Mouse (Mus musculus): ENCODE data around the gene Hnrnpul2. TPM values are rescaled to one million over a fixed set of nuclear protein-coding genes. Genes with fewer than 3 reads are reported as not detected.

Hnrnpul2 gene
- polyA plus RNA-seq, 1 experiment from 2014 or later: 6.6 TPM

GRCm38 (mm10) chr19:8798264-8798946, 21.4 kb upstream of the Hnrnpul2 start, which contains the start of gene Polr2g:
Polr2g (minus strand) TSS chr19:8798577.
- H3K4me1 ChIP-seq: peaks cover 31% of the 10 kb centered on the region
- peaks cover 10% of the 10 kb centered on the region for H3K36me3 ChIP-seq (replicated peaks)
- ATAC-seq (replicated peaks): peak; percentile 70
- 2% methylated on average over 25 of the region's 25 CpGs for WGBS
- peak within 1 kb of the TSS; percentile 65 for H3K9ac ChIP-seq
- H3K27ac ChIP-seq: peak within 1 kb of the TSS; percentile 68
- H3K4me3 ChIP-seq: peak within 1 kb of the TSS; percentile 85
- no peaks in the 10 kb centered on the region for H3K9me3 ChIP-seq
- H3K4me2 ChIP-seq: peak within 1 kb of the TSS; percentile 92
- no peaks in the 10 kb centered on the region for H3K27me3 ChIP-seq (replicated peaks)

- Histone ChIP-seq H3K27me3 (replicated peaks) (no peaks in the 10 kb centered on the region), H3K9ac (no peak overlapping the region), H3K27ac (0 out of 2 replicates have a peak overlapping the region, but pooled peaks have one; percentile 68), H3K4me3 (peak overlapping the region; percentile 85; the same call in 1 of the 2 replicates), H3K4me2 (peak overlapping the region; percentile 92), H3K4me1 (peaks cover 37% of the 10 kb centered on the region), H3K36me3 (replicated peaks) (peaks cover 5% of the 10 kb centered on the region), H3K9me3 (no peaks in the 10 kb centered on the region)
- ATAC-seq (replicated peaks): no peak
Measured at GRCm38 (mm10) chr19:8798947-8799315, 20.9 kb upstream of the Hnrnpul2 start.

GRCm38 (mm10) chr19:8802130-8802821, 17.5 kb upstream of the Hnrnpul2 start, which contains the start of gene Zbtb3:
Zbtb3 (plus strand) TSS chr19:8802555.
- Histone ChIP-seq H3K27ac (peak within 1 kb of the TSS; percentile 96), H3K4me1 (peaks cover 35% of the 10 kb centered on the region), H3K9me3 (no peaks in the 10 kb centered on the region), H3K27me3 (replicated peaks) (no peaks in the 10 kb centered on the region), H3K36me3 (replicated peaks) (peaks cover 3% of the 10 kb centered on the region; the same call in 1 of the 2 replicates), H3K9ac (peak within 1 kb of the TSS; percentile 65), H3K4me2 (peak within 1 kb of the TSS; percentile 74), H3K4me3 (peak within 1 kb of the TSS; percentile 67)
- WGBS: under 1% methylated on average over 30 of the region's 30 CpGs
- peak; percentile 98 for ATAC-seq (replicated peaks)

GRCm38 (mm10) chr19:8803204-8803780, 16.5 kb upstream of the Hnrnpul2 start:
- no peak for ATAC-seq (replicated peaks)
- Histone ChIP-seq H3K4me3 (peak overlapping the region; percentile 67), H3K27me3 (replicated peaks) (no peaks in the 10 kb centered on the region), H3K4me2 (peak overlapping the region; percentile 74), H3K9me3 (no peaks in the 10 kb centered on the region), H3K4me1 (peaks cover 28% of the 10 kb centered on the region), H3K27ac (peak overlapping the region; percentile 96), H3K9ac (no peak overlapping the region), H3K36me3 (replicated peaks) (peaks cover 3% of the 10 kb centered on the region; the same call in 1 of the 2 replicates)
- 85% methylated on average over 9 of the region's 9 CpGs for WGBS

GRCm38 (mm10) chr19:8803879-8804660, 15.7 kb upstream of the Hnrnpul2 start:
- Histone ChIP-seq H3K9ac (no peak overlapping the region), H3K4me1 (peaks cover 21% of the 10 kb centered on the region), H3K36me3 (replicated peaks) (peaks cover 7% of the 10 kb centered on the region; the same call in 1 of the 2 replicates), H3K4me2 (no peak overlapping the region), H3K27ac (no peak overlapping the region), H3K4me3 (no peak overlapping the region), H3K9me3 (no peaks in the 10 kb centered on the region), H3K27me3 (replicated peaks) (no peaks in the 10 kb centered on the region)
- 91% methylated on average over 11 of the region's 11 CpGs for WGBS
- ATAC-seq (replicated peaks): no peak

GRCm38 (mm10) chr19:8806810-8807209, 13.0 kb upstream of the Hnrnpul2 start:
- Histone ChIP-seq H3K27ac (no peak overlapping the region), H3K9me3 (no peaks in the 10 kb centered on the region), H3K4me3 (no peak overlapping the region), H3K4me1 (peaks cover 18% of the 10 kb centered on the region), H3K27me3 (replicated peaks) (no peaks in the 10 kb centered on the region), H3K9ac (no peak overlapping the region), H3K4me2 (no peak overlapping the region), H3K36me3 (replicated peaks) (peaks cover 14% of the 10 kb centered on the region)
- WGBS: 90% methylated on average over 5 of the region's 5 CpGs
- no peak for ATAC-seq (replicated peaks)

- Histone ChIP-seq H3K9me3 (no peaks in the 10 kb centered on the region), H3K27ac (no peak overlapping the region), H3K27me3 (replicated peaks) (no peaks in the 10 kb centered on the region), H3K9ac (peak overlapping the region; percentile 31; the same call in 1 of the 2 replicates), H3K4me3 (no peak overlapping the region), H3K4me1 (peaks cover 33% of the 10 kb centered on the region), H3K36me3 (replicated peaks) (peaks cover 3% of the 10 kb centered on the region; the same call in 1 of the 2 replicates), H3K4me2 (no peak overlapping the region)
- ATAC-seq (replicated peaks): no peak
- 69% methylated on average over 11 of the region's 11 CpGs for WGBS
Measured at GRCm38 (mm10) chr19:8815812-8816211, 4.0 kb upstream of the Hnrnpul2 start.

GRCm38 (mm10) chr19:8817001-8817400, 2.8 kb upstream of the Hnrnpul2 start:
- H3K9ac ChIP-seq: 0 out of 2 replicates have a peak overlapping the region, but pooled peaks have one; percentile 2
- H3K36me3 ChIP-seq (replicated peaks): peaks cover 3% of the 10 kb centered on the region; the same call in 1 of the 2 replicates
- ATAC-seq (replicated peaks): no peak
- H3K4me3 ChIP-seq: peak overlapping the region; percentile 5; the same call in 1 of the 2 replicates
- no peaks in the 10 kb centered on the region for H3K27me3 ChIP-seq (replicated peaks)
- H3K4me2 ChIP-seq: peak overlapping the region; percentile 88
- peaks cover 44% of the 10 kb centered on the region for H3K4me1 ChIP-seq
- no peak overlapping the region for H3K27ac ChIP-seq
- 42% methylated on average over 3 of the region's 3 CpGs for WGBS
- no peaks in the 10 kb centered on the region for H3K9me3 ChIP-seq

- H3K27me3 ChIP-seq (replicated peaks): no peaks in the 10 kb centered on the region
- H3K9ac ChIP-seq: peak overlapping the region; percentile 43
- WGBS: 32% methylated on average over 14 of the region's 14 CpGs
- peak overlapping the region; percentile 84 for H3K4me3 ChIP-seq
- ATAC-seq (replicated peaks): no peak
- no peaks in the 10 kb centered on the region for H3K9me3 ChIP-seq
- peaks cover 57% of the 10 kb centered on the region for H3K4me1 ChIP-seq
- H3K27ac ChIP-seq: peak overlapping the region; percentile 98
- H3K36me3 ChIP-seq (replicated peaks): 0 out of 2 replicates have a peak, but pooled peaks cover 2% of the 10 kb centered on the region
- peak overlapping the region; percentile 88 for H3K4me2 ChIP-seq
Measured at GRCm38 (mm10) chr19:8818301-8818798, 1.5 kb upstream of the Hnrnpul2 start.

- Histone ChIP-seq H3K4me3 (peak within 1 kb of the TSS; percentile 84), H3K27ac (peak within 1 kb of the TSS; percentile 98), H3K36me3 (replicated peaks) (peaks cover 8% of the 10 kb centered on the region; the same call in 1 of the 2 replicates), H3K4me2 (peak within 1 kb of the TSS; percentile 88), H3K4me1 (peaks cover 60% of the 10 kb centered on the region), H3K9ac (peak within 1 kb of the TSS; percentile 90), H3K27me3 (replicated peaks) (no peaks in the 10 kb centered on the region), H3K9me3 (no peaks in the 10 kb centered on the region)
- peak; percentile 94 for ATAC-seq (replicated peaks)
- WGBS: under 1% methylated on average over 33 of the region's 33 CpGs
Measured at GRCm38 (mm10) chr19:8818801-8819595, 812 bp upstream of the Hnrnpul2 start, which contains the start of gene Ttc9c. Ttc9c (minus strand) TSS chr19:8819333.
